17 mouse cellular contexts compared by ENCODE assay signal in the genomic region with DNA sequence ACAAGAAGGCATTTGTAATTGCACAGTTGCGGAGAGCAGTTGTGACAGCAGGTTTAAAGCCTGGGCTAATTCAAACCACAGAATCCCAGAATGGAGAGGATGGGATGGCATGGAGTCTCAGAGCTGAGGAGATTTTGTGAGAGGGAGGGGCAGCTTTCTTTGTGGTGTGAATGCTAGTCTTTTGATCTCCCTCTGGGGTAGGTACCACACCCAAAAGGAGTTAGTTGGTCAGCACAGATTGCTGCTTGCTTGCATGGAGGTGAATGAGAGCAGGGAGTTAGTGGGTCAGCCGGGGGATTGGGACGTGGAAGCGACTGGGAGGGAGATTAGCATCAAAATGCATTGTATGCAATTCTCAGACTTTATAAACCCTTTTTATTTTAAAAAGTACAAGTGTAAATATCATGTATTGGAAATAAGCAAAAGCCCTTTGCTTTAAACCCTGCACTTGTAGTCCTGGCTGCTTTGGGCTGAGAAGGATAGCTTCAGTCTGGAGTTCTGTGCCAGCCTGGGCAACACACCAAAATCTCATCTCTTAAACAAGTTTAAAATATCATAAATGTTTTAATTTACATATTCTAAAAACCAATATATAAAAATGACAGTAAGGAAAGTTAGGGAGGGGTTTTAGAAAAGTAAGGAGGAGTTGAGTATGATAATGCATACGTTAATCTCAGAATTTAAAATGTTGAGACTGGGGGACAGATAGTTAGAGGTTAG. TPM values are rescaled to one million over a fixed set of nuclear protein-coding genes. Genes with fewer than 3 reads are reported as not detected.
A peak's percentile ranks its signal among the peaks of the same experiment; 100 is the strongest.
DNase-seq lines count a peak whose midpoint lies in the region; ATAC-seq and TF ChIP-seq lines count a peak whose summit lies in the region.
"Had no signal": no experiment of that assay in that cellular context is flagged by ENCODE, and none has a peak within 500 bp of the region (broad histone marks: within the 10 kb centered on the region; RNA-seq: fewer than 3 reads in every experiment).

No protein-coding gene starts in this region.

- no peak overlapping the region for H3K4me3 ChIP-seq in hindbrain, embryonic 16.5 days (ENCODE audit: low read length)
- H3K4me3 ChIP-seq in hindbrain, embryonic 10.5 days = no peak overlapping the region
- no peak overlapping the region for H3K4me3 ChIP-seq in ES-Bruce4 (ENCODE audit: low read depth, low read length)
- no peak overlapping the region for H3K4me3 ChIP-seq in neural tube, embryonic 15.5 days (replicated peaks)
- H3K4me3 ChIP-seq: embryonic facial prominence, embryonic 12.5 days; neural tube, embryonic 12.5 days; stomach, embryonic 15.5 days had no signal

- no peak overlapping the region for H3K9ac ChIP-seq in hindbrain, embryonic 16.5 days (ENCODE audit: low read depth, low read length)
- H3K9ac ChIP-seq in ES-Bruce4 (ENCODE audit: low read depth, poor library complexity, severe bottlenecking) = no peak overlapping the region
- no peak overlapping the region for H3K9ac ChIP-seq in neural tube, embryonic 15.5 days (replicated peaks)
- H3K9ac ChIP-seq: embryonic facial prominence, embryonic 12.5 days; neural tube, embryonic 12.5 days; stomach, embryonic 15.5 days had no signal

- no peak overlapping the region for H3K27ac ChIP-seq in hindbrain, embryonic 16.5 days (ENCODE audit: low read depth, low read length)
- H3K27ac ChIP-seq in hindbrain, embryonic 10.5 days = no peak overlapping the region
- peak overlapping the region; percentile 43; the same call in 1 of the 2 replicates for H3K27ac ChIP-seq in ES-Bruce4 (ENCODE audit: insufficient read depth, low read length)
- H3K27ac ChIP-seq in neural tube, embryonic 15.5 days (replicated peaks) = 0 out of 2 replicates have a peak overlapping the region, but pooled peaks have one; percentile 4
- H3K27ac ChIP-seq: embryonic facial prominence, embryonic 12.5 days; neural tube, embryonic 12.5 days; stomach, embryonic 15.5 days had no signal

- H3K4me1 ChIP-seq in hindbrain, embryonic 16.5 days (ENCODE audit: control insufficient read depth, insufficient read depth, low read depth, low read length) = peaks cover 6% of the 10 kb centered on the region
- H3K4me1 ChIP-seq in hindbrain, embryonic 10.5 days (replicated peaks) = peaks cover 18% of the 10 kb centered on the region
- H3K4me1 ChIP-seq in ES-Bruce4 (ENCODE audit: control insufficient read depth, insufficient read depth, low read length) = no peaks in the 10 kb centered on the region
- H3K4me1 ChIP-seq in neural tube, embryonic 15.5 days = peaks cover 10% of the 10 kb centered on the region

- H3K9me3 ChIP-seq in hindbrain, embryonic 16.5 days (ENCODE audit: control insufficient read depth, low read length) = no peaks in the 10 kb centered on the region
- no peaks in the 10 kb centered on the region for H3K9me3 ChIP-seq in hindbrain, embryonic 10.5 days
- no peaks in the 10 kb centered on the region for H3K9me3 ChIP-seq in ES-Bruce4 (replicated peaks; ENCODE audit: control insufficient read depth, insufficient read depth, low read length, poor library complexity, severe bottlenecking)
- no peaks in the 10 kb centered on the region for H3K9me3 ChIP-seq in neural tube, embryonic 15.5 days (replicated peaks)
- H3K9me3 ChIP-seq: embryonic facial prominence, embryonic 12.5 days; neural tube, embryonic 12.5 days; stomach, embryonic 15.5 days had no signal

- no peaks in the 10 kb centered on the region for H3K36me3 ChIP-seq in hindbrain, embryonic 16.5 days (ENCODE audit: control insufficient read depth, insufficient read depth, low read length)
- peaks cover 2% of the 10 kb centered on the region; the same call in 1 of the 2 replicates for H3K36me3 ChIP-seq in hindbrain, embryonic 10.5 days
- no peaks in the 10 kb centered on the region for H3K36me3 ChIP-seq in ES-Bruce4 (ENCODE audit: control insufficient read depth, insufficient read depth, low read length, poor library complexity, severe bottlenecking)
- H3K36me3 ChIP-seq in neural tube, embryonic 15.5 days = no peaks in the 10 kb centered on the region
- H3K36me3 ChIP-seq: embryonic facial prominence, embryonic 12.5 days; neural tube, embryonic 12.5 days; stomach, embryonic 15.5 days had no signal

- TF ChIP-seq CTCF in ES-Bruce4 (IDR thresholded peaks at IDR 0.05; ENCODE audit: low read depth, low read length) = no peak

- 0 out of 2 replicates have a peak, but pooled peaks have one; percentile 60 for TF ChIP-seq EP300 in ES-Bruce4 (IDR thresholded peaks at IDR 0.05; ENCODE audit: insufficient read depth, low read depth, low read length)

- DNase-seq in cerebellum, adult 9-10 months = peak; percentile 54
- no peak for DNase-seq in cerebellum, adult 11-12 months
- no peak for DNase-seq in hindbrain, embryonic 10.5 days (ENCODE audit: low spot score)
- no peak for DNase-seq in gastrocnemius, adult 8-10 months (ENCODE audit: low spot score in 2 of 2)
- DNase-seq in lung, postnatal 25 days (ENCODE audit: low spot score) = no peak
- DNase-seq: cerebellum, adult 11 months; gastrocnemius, postnatal 36 days; heart, postnatal 36 days; lung, postnatal 14 days; thymus, postnatal 14 days had no signal

- peak; percentile 24; the same call in 1 of the 2 replicates for ATAC-seq in hindbrain, embryonic 16.5 days
- ATAC-seq in neural tube, embryonic 15.5 days (ENCODE audit: low FRiP score) = no peak

- 58% methylated on average over 5 of the region's 5 CpGs for WGBS in hindbrain, embryonic 16.5 days
- 70% methylated on average over 5 of the region's 5 CpGs for WGBS in hindbrain, embryonic 10.5 days
- 47% methylated on average over 5 of the region's 5 CpGs for WGBS in neural tube, embryonic 15.5 days

- no peaks in the 10 kb centered on the region for H3K27me3 ChIP-seq in hindbrain, embryonic 16.5 days (replicated peaks; ENCODE audit: control insufficient read depth, insufficient read depth, low read length)
- H3K27me3 ChIP-seq in hindbrain, embryonic 10.5 days (ENCODE audit: insufficient read depth, poor library complexity, severe bottlenecking) = no peaks in the 10 kb centered on the region
- no peaks in the 10 kb centered on the region for H3K27me3 ChIP-seq in ES-Bruce4 (ENCODE audit: control insufficient read depth, insufficient read depth, low read length, poor library complexity, severe bottlenecking)
- no peaks in the 10 kb centered on the region for H3K27me3 ChIP-seq in neural tube, embryonic 15.5 days (replicated peaks)
- H3K27me3 ChIP-seq: embryonic facial prominence, embryonic 12.5 days; neural tube, embryonic 12.5 days; stomach, embryonic 15.5 days had no signal

- TF ChIP-seq POLR2A in ES-Bruce4 (IDR thresholded peaks at IDR 0.05; ENCODE audit: insufficient read depth, low read length) = no peak

- no peak overlapping the region for H3K4me2 ChIP-seq in hindbrain, embryonic 16.5 days (ENCODE audit: low read length)
- H3K4me2 ChIP-seq in neural tube, embryonic 15.5 days = no peak overlapping the region
- H3K4me2 ChIP-seq: embryonic facial prominence, embryonic 12.5 days; heart, embryonic 11.5 days; neural tube, embryonic 12.5 days; stomach, embryonic 15.5 days had no signal

RNA-seq across cellular contexts. Expression of a gene that starts 25.4 kb away (rescaled TPM):
- polyA plus RNA-seq in hindbrain, embryonic 16.5 days (2015; fragmentation: Nextera tagmentation; extraction: Ambion mirVana) = 9.6 and 11.0 TPM in 2 replicates
- 5.2 and 7.0 TPM in 2 replicates for polyA plus RNA-seq in hindbrain, embryonic 10.5 days (2016; fragmentation: Nextera tagmentation; extraction: Ambion mirVana)
- polyA plus RNA-seq in ES-Bruce4 (2011; ENCODE audit: insufficient read depth, insufficient read length, low read depth, missing spikeins) = 14.1 and 16.0 TPM in 2 replicates
- polyA plus RNA-seq in neural tube, embryonic 15.5 days (2015; fragmentation: Nextera tagmentation; extraction: Ambion mirVana) = 9.7 and 9.9 TPM in 2 replicates
- total RNA-seq in gastrocnemius, adult 8-10 months (2022) = 10 to 100 TPM in 2 of 4 experiments, 1 to 10 TPM in 2; 6.8 to 35.5 (median 20.0) TPM

Comparison
In these comparisons a context has a peak if more than half of its experiments do, and no peak if none do; other contexts are left out.
1. H3K27ac ChIP-seq: peak in ES-Bruce4 (single experiment) and neural tube, embryonic 15.5 days (single experiment); none in hindbrain, embryonic 16.5 days (single experiment) and hindbrain, embryonic 10.5 days (single experiment).